17 mouse cellular contexts compared by ENCODE assay signal in genomic region chr11:106462309-106462708, GRCm38 (mm10). TPM values are rescaled to one million over a fixed set of nuclear protein-coding genes. Genes with fewer than 3 reads are reported as not detected.
A peak's percentile ranks its signal among the peaks of the same experiment; 100 is the strongest.
DNase-seq lines count a peak whose midpoint lies in the region; ATAC-seq and TF ChIP-seq lines count a peak whose summit lies in the region.
"Had no signal": no experiment of that assay in that cellular context is flagged by ENCODE, and none has a peak within 500 bp of the region (broad histone marks: within the 10 kb centered on the region; RNA-seq: fewer than 3 reads in every experiment).

No protein-coding gene starts in this region.

- no peaks in the 10 kb centered on the region for H3K36me3 ChIP-seq in kidney, adult 2 months (ENCODE audit: control insufficient read depth, insufficient read depth, low read length)
- H3K36me3 ChIP-seq in midbrain, embryonic 15.5 days (replicated peaks), result no peaks in the 10 kb centered on the region
- no peaks in the 10 kb centered on the region for H3K36me3 ChIP-seq in midbrain, embryonic 11.5 days (ENCODE audit: control insufficient read depth, insufficient read depth, low read length)
- H3K36me3 ChIP-seq in intestine, embryonic 16.5 days (ENCODE audit: control insufficient read depth, insufficient read depth, low read length), result no peaks in the 10 kb centered on the region

- no peak for TF ChIP-seq CTCF in kidney, adult 2 months (conservative IDR thresholded peaks at IDR 0.05; ENCODE audit: insufficient read depth, insufficient read length, low read depth, low read length)

- no peaks in the 10 kb centered on the region for H3K9me3 ChIP-seq in midbrain, embryonic 15.5 days
- H3K9me3 ChIP-seq in midbrain, embryonic 11.5 days (ENCODE audit: control insufficient read depth, low read length), result no peaks in the 10 kb centered on the region
- H3K9me3 ChIP-seq in intestine, embryonic 16.5 days (ENCODE audit: control insufficient read depth, low read length), result no peaks in the 10 kb centered on the region
- H3K9me3 ChIP-seq: forebrain, embryonic 13.5 days had no signal

- H3K4me3 ChIP-seq in kidney, adult 2 months (ENCODE audit: insufficient read depth, low read depth, low read length), result no peak overlapping the region
- H3K4me3 ChIP-seq in midbrain, embryonic 15.5 days, result no peak overlapping the region
- no peak overlapping the region for H3K4me3 ChIP-seq in midbrain, embryonic 11.5 days (ENCODE audit: low read depth, low read length)
- H3K4me3 ChIP-seq in intestine, embryonic 16.5 days (ENCODE audit: low read length), result no peak overlapping the region
- H3K4me3 ChIP-seq: forebrain, embryonic 13.5 days had no signal

- TF ChIP-seq POLR2A in kidney, adult 2 months (IDR thresholded peaks at IDR 0.05; ENCODE audit: low read depth, low read length), result no peak

- DNase-seq in kidney, adult 2 months, result peak; percentile 21
- no peak for DNase-seq in kidney, postnatal 10 days
- no peak for DNase-seq in midbrain, embryonic 11.5 days (ENCODE audit: low spot score, missing footprints)
- DNase-seq in telencephalon, adult 2 months (ENCODE audit: low read depth, low spot score), result peak; percentile 49
- DNase-seq in urinary bladder, adult 2 months (ENCODE audit: low spot score), result no peak
- DNase-seq: adrenal gland, postnatal 14 days; cerebellum, adult 9-11 months; embryo, embryonic 11 days; layer of hippocampus, adult 9-11 months; lung, embryonic 14.5 days; right cerebral cortex, postnatal 4 days had no signal

- H3K4me2 ChIP-seq in midbrain, embryonic 15.5 days, result no peak overlapping the region
- H3K4me2 ChIP-seq in midbrain, embryonic 11.5 days, result no peak overlapping the region
- no peak overlapping the region for H3K4me2 ChIP-seq in intestine, embryonic 16.5 days (ENCODE audit: low read depth, low read length)
- H3K4me2 ChIP-seq: forebrain, embryonic 13.5 days; lung, embryonic 14.5 days had no signal

- 54% methylated on average over 3 of the region's 3 CpGs for WGBS in kidney, adult 2 months
- WGBS in midbrain, embryonic 15.5 days, result 88% methylated on average over 3 of the region's 3 CpGs
- WGBS in midbrain, embryonic 11.5 days, result 83% methylated on average over 3 of the region's 3 CpGs
- 49% methylated on average over 3 of the region's 3 CpGs for WGBS in intestine, embryonic 16.5 days

- no peak for ATAC-seq in midbrain, embryonic 15.5 days (replicated peaks)
- ATAC-seq in midbrain, embryonic 11.5 days (ENCODE audit: low FRiP score), result no peak
- ATAC-seq in intestine, embryonic 16.5 days, result peak; percentile 94
- ATAC-seq: CD4-positive, CD25-positive, alpha-beta regulatory T cell, adult 4 months; forebrain, embryonic 13.5 days; hindbrain, embryonic 16.5 days; midbrain, embryonic 16.5 days had no signal

- H3K4me1 ChIP-seq in kidney, adult 2 months (ENCODE audit: control insufficient read depth, insufficient read depth, low read length), result peaks cover 10% of the 10 kb centered on the region; the same call in 1 of the 2 replicates
- peaks cover 3% of the 10 kb centered on the region for H3K4me1 ChIP-seq in midbrain, embryonic 15.5 days
- H3K4me1 ChIP-seq in midbrain, embryonic 11.5 days (ENCODE audit: control insufficient read depth, insufficient read depth, low read length), result no peaks in the 10 kb centered on the region
- peaks cover 3% of the 10 kb centered on the region; the same call in 1 of the 2 replicates for H3K4me1 ChIP-seq in intestine, embryonic 16.5 days (ENCODE audit: control insufficient read depth, insufficient read depth, low read length)

- H3K9ac ChIP-seq in midbrain, embryonic 15.5 days, result no peak overlapping the region
- H3K9ac ChIP-seq in midbrain, embryonic 11.5 days (ENCODE audit: low read length), result no peak overlapping the region
- 0 out of 2 replicates have a peak overlapping the region, but pooled peaks have one; percentile 30 for H3K9ac ChIP-seq in intestine, embryonic 16.5 days (ENCODE audit: low read depth, low read length)
- H3K9ac ChIP-seq: forebrain, embryonic 13.5 days; lung, embryonic 14.5 days had no signal

- no peaks in the 10 kb centered on the region for H3K27me3 ChIP-seq in kidney, adult 2 months (replicated peaks; ENCODE audit: control insufficient read depth, insufficient read depth, low read length)
- no peaks in the 10 kb centered on the region for H3K27me3 ChIP-seq in midbrain, embryonic 15.5 days (replicated peaks)
- no peaks in the 10 kb centered on the region for H3K27me3 ChIP-seq in midbrain, embryonic 11.5 days (ENCODE audit: control insufficient read depth, insufficient read depth, low read length)
- no peaks in the 10 kb centered on the region for H3K27me3 ChIP-seq in intestine, embryonic 16.5 days (replicated peaks; ENCODE audit: control insufficient read depth, insufficient read depth, low read length)
- H3K27me3 ChIP-seq: forebrain, embryonic 13.5 days had no signal

- H3K27ac ChIP-seq in kidney, adult 2 months (ENCODE audit: insufficient read depth, low read depth, low read length), result no peak overlapping the region
- 0 out of 2 replicates have a peak overlapping the region, but pooled peaks have one; percentile 6 for H3K27ac ChIP-seq in midbrain, embryonic 15.5 days
- no peak overlapping the region for H3K27ac ChIP-seq in midbrain, embryonic 11.5 days (ENCODE audit: low read depth, low read length)
- H3K27ac ChIP-seq in intestine, embryonic 16.5 days (ENCODE audit: low read length), result peak overlapping the region; percentile 77
- H3K27ac ChIP-seq: forebrain, embryonic 13.5 days had no signal

RNA-seq across cellular contexts. Expression of gene Ern1, which starts 25.3 kb away (rescaled TPM):
- polyA plus RNA-seq in kidney, adult 2 months (2012; rRNA removed), result 12.6 and 15.1 TPM in 2 replicates
- 6.0 and 7.6 TPM in 2 replicates for polyA plus RNA-seq in midbrain, embryonic 15.5 days (2015; fragmentation: Nextera tagmentation; extraction: Ambion mirVana)
- 4.6 and 5.5 TPM in 2 replicates for polyA plus RNA-seq in midbrain, embryonic 11.5 days (2014; fragmentation: Nextera tagmentation; extraction: Ambion mirVana)
- polyA plus RNA-seq in intestine, embryonic 16.5 days (2015; fragmentation: Nextera tagmentation; extraction: Ambion mirVana), result 4.1 TPM in 2 replicates
- polyA plus RNA-seq in urinary bladder, adult 2 months (2012; rRNA removed), result 11.6 and 12.0 TPM in 2 replicates

Comparison
In these comparisons a context has a peak if more than half of its experiments do, and no peak if none do; other contexts are left out.
1. DNase-seq: peak in kidney, adult 2 months (single experiment) and telencephalon, adult 2 months (single experiment); none in kidney, postnatal 10 days (single experiment), midbrain, embryonic 11.5 days (single experiment) and urinary bladder, adult 2 months (single experiment).
2. H3K27ac ChIP-seq: peak in midbrain, embryonic 15.5 days (single experiment) and intestine, embryonic 16.5 days (single experiment); none in kidney, adult 2 months (single experiment) and midbrain, embryonic 11.5 days (single experiment).